Mouse (Mus musculus): ENCODE measurements around the gene Tapbp.
A peak's percentile ranks its signal among the peaks of the same experiment; 100 is the strongest.

Gene Tapbp

GRCm38 (mm10) chr17:33968927-33969326 lies 53.2 kb downstream of the Tapbp start:
- DNase-seq = no peak

DNA sequence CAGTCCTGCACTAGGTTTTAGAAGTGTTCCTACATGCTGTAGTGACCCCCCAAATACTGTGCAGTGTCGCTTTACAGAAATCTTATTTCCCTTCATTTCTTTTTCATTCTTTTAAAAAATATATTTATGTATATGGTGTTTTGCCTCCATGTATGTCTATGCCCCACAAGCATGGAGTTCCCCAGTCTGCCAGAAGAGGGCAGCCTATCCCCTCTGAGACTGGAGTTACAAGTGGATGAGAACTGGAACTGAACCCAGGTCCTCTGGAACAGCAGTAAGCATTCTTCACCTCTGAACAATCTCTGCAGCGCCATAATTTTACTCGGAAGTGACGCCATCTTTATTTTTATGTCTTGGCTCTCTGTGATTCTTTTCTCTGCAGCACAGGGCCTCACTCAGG lies 53.7 kb downstream of the Tapbp start:
- no peak for DNase-seq

GRCm38 (mm10) chr17:33972691-33973090 lies 57.0 kb downstream of the Tapbp start:
- no peak for DNase-seq

DNA sequence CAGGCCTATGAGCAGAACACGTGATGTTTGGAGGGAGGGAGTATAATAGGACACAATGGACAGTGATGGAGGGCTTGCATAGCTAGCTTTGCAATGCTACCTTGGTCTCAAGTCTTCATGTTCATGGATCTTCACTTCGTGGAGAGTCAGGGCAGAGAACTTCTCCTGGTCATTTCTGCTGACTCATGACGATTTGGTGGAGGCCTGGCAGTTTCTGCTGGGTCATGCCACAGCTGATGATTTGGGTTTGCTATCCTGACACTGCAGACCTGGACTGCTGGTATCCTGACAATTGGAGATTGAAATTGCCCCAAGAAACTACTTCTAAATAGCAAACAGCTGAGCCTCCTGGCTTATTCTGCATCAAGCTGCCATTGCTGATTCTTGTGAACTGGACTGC lies 57.9 kb downstream of the Tapbp start:
- DNase-seq = no peak

GRCm38 (mm10) chr17:33977861-33978557 lies 62.3 kb downstream of the Tapbp start:
- no peak for DNase-seq

- peak; percentile 97 for DNase-seq
These were observed 62.9 kb downstream of the Tapbp start for GRCm38 (mm10) chr17:33978631-33979031.
